Mouse (Mus musculus) cerebellum, adult 2 months (tissue): ENCODE results near the gene BC030867.

Experiments
- CTCF ChIP-seq: fragments of 200-500 bp; IDR thresholded peaks from 2 replicates; pipeline ENCODE4 v1.5.1; 2011; ENCODE audit warnings: low read depth, mild to moderate bottlenecking, control low read depth, low read length, moderate library complexity, borderline replicate concordance; ENCODE audit not compliant: insufficient read depth
- POLR2A ChIP-seq: fragments of 200-500 bp; IDR thresholded peaks from 2 replicates; pipeline ENCODE4 v1.6.1; 2011; ENCODE audit warnings: low read length, control low read depth, borderline replicate concordance; ENCODE audit not compliant: insufficient read depth

DNA sequence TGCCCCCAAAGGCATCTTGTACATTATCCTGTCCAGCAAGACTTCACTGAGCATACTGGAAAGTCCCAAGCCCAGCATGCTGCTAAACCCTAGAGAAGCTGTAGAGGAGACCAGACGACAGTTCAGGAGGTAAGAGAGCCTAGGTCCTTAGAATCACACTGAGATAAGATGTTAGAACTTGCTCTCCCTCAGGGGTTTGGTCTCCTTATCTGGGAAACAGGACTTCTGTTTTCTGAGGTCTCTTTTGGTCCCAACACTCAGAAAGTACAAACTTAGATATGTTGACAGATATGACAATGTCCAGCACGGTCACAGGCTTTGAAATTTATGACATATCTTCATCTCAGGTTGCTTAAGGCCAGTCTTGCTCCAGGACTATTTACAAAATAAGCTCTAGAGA, 12.7 kb upstream of the BC030867 start:
- TF ChIP-seq POLR2A = no peak
- no peak for TF ChIP-seq CTCF
